Mouse (Mus musculus) bone marrow, adult 2 months (tissue): ENCODE results near the gene Serpinb3a. TPM values are rescaled to one million over a fixed set of nuclear protein-coding genes. Genes with fewer than 3 reads are reported as not detected.
"Not testable (repeated sequence)": the region's sequence is repeated elsewhere in the genome, so short reads cannot be mapped to it uniquely, and the experiment has no call there.

Experiments
- H3K27ac ChIP-seq: fragments of 200-500 bp; 2 replicates; pipeline ENCODE4 v1.5.1; 2012; ENCODE audit warnings: low read depth, mild to moderate bottlenecking, control low read depth, inconsistent platforms, low read length; ENCODE audit not compliant: control insufficient read depth, poor library complexity, insufficient read depth
- H3K4me1 ChIP-seq: fragments of 200-500 bp; 2 replicates; pipeline ENCODE4 v1.6.1; 2011; ENCODE audit warnings: low read length; ENCODE audit not compliant: control insufficient read depth, insufficient read depth
- H3K4me3 ChIP-seq: fragments of 200-500 bp; replicated peaks from 2 replicates; pipeline ENCODE3; 2011; ENCODE audit warnings: mild to moderate bottlenecking, low read depth, low read length, control low read depth; ENCODE audit not compliant: control insufficient read depth
- CTCF ChIP-seq: fragments of 200-500 bp; IDR thresholded peaks from 2 replicates; pipeline ENCODE4 v1.5.1; 2011; ENCODE audit warnings: low read length, control low read depth; ENCODE audit not compliant: control insufficient read depth, insufficient read depth
- POLR2A ChIP-seq: fragments of 200-500 bp; IDR thresholded peaks from 2 replicates; pipeline ENCODE4 v1.6.1; 2011; ENCODE audit warnings: low read depth, mild to moderate bottlenecking, control low read depth, low read length, borderline replicate concordance; ENCODE audit not compliant: control insufficient read depth
- WGBS: fragments of 180-500 bp; shearing (Covaris S2); methylation state at CpG from one replicate; pipeline ENCODE4 v1.1.7; 2018; 5-methylcytosine and 5-hydroxymethylcytosine counted together
- polyA plus RNA-seq: library from polyadenylated mRNA; stranded (reverse); fragments of >200 nt; gene quantifications from 2 replicates; pipeline ENCODE4 v1.2.4, GENCODE M21; 2011; ENCODE audit warnings: low replicate concordance; ENCODE audit not compliant: missing spikeins, insufficient read depth, insufficient read length

Serpinb3a gene
- polyA plus RNA-seq, result not detected in 2 replicates

GRCm38 (mm10) chr1:107052203-107052602, at the start of gene Serpinb3a:
TSS of gene Serpinb3a (minus strand) at chr1:107052303.
- TF ChIP-seq POLR2A, result no peak
- TF ChIP-seq CTCF, result no peak
- 42% methylated on average over 1 of the region's 1 CpGs for WGBS
- no peaks in the 10 kb centered on the region for H3K4me1 ChIP-seq
- no peak within 1 kb of the TSS for H3K4me3 ChIP-seq
- no peak within 1 kb of the TSS for H3K27ac ChIP-seq

GRCm38 (mm10) chr1:107098417-107098816, 46.3 kb upstream of the Serpinb3a start:
- TF ChIP-seq CTCF, result no peak
- no peak for TF ChIP-seq POLR2A
- 85% methylated on average over 2 of the region's 2 CpGs for WGBS
- no peak overlapping the region for H3K27ac ChIP-seq
- no peak overlapping the region for H3K4me3 ChIP-seq
- H3K4me1 ChIP-seq, result no peaks in the 10 kb centered on the region

GRCm38 (mm10) chr1:107083406-107083805, 31.3 kb upstream of the Serpinb3a start, which contains the start of gene Serpinb3d:
TSS of gene Serpinb3d (minus strand) at chr1:107083506.
- no peak for TF ChIP-seq CTCF
- TF ChIP-seq POLR2A, result no peak
- Histone ChIP-seq H3K4me1 (no peaks in the 10 kb centered on the region), H3K27ac (no peak within 1 kb of the TSS), H3K4me3 (no peak within 1 kb of the TSS)

- WGBS, result 81% methylated on average over 3 of the region's 3 CpGs
- H3K27ac ChIP-seq, H3K4me3 ChIP-seq, H3K4me1 ChIP-seq: not testable (repeated sequence)
Observed at GRCm38 (mm10) chr1:107034236-107034635, 17.9 kb downstream of the Serpinb3a start.

- H3K4me3 ChIP-seq, result no peak overlapping the region
- no peak for TF ChIP-seq CTCF
- no peak for TF ChIP-seq POLR2A
- no peak overlapping the region for H3K27ac ChIP-seq
- WGBS, result 10% methylated on average over 1 of the region's 1 CpGs
- H3K4me1 ChIP-seq, result no peaks in the 10 kb centered on the region
Observed at GRCm38 (mm10) chr1:107025886-107026285, 26.2 kb downstream of the Serpinb3a start.

- Histone ChIP-seq H3K4me3 (no peak overlapping the region), H3K27ac (no peak overlapping the region), H3K4me1 (no peaks in the 10 kb centered on the region)
- WGBS, result 77% methylated on average over 7 of the region's 7 CpGs
- TF ChIP-seq CTCF (no peak), POLR2A (no peak)
Observed at GRCm38 (mm10) chr1:107015210-107015609, 36.9 kb downstream of the Serpinb3a start.

- Histone ChIP-seq H3K27ac (no peak overlapping the region), H3K4me1 (no peaks in the 10 kb centered on the region), H3K4me3 (no peak overlapping the region)
- WGBS, result 40% methylated on average over 2 of the region's 2 CpGs
- TF ChIP-seq CTCF (peak; percentile 21; the same call in 1 of the 2 replicates), POLR2A (no peak)
Observed at GRCm38 (mm10) chr1:107014530-107014929, 37.6 kb downstream of the Serpinb3a start.

- Histone ChIP-seq H3K4me1 (no peaks in the 10 kb centered on the region), H3K27ac (no peak overlapping the region), H3K4me3 (no peak overlapping the region)
- TF ChIP-seq CTCF, result no peak
- no peak for TF ChIP-seq POLR2A
- WGBS, result 85% methylated on average over 3 of the region's 3 CpGs
Observed at GRCm38 (mm10) chr1:107006316-107006715, 45.8 kb downstream of the Serpinb3a start.

GRCm38 (mm10) chr1:107001754-107002153, 50.3 kb downstream of the Serpinb3a start:
- TF ChIP-seq CTCF, result no peak
- TF ChIP-seq POLR2A, result no peak
- 80% methylated on average over 2 of the region's 2 CpGs for WGBS
- Histone ChIP-seq H3K4me1 (no peaks in the 10 kb centered on the region), H3K4me3 (no peak overlapping the region), H3K27ac (no peak overlapping the region)
